Mouse (Mus musculus): ENCODE measurements around the gene Dusp18.

DNA sequence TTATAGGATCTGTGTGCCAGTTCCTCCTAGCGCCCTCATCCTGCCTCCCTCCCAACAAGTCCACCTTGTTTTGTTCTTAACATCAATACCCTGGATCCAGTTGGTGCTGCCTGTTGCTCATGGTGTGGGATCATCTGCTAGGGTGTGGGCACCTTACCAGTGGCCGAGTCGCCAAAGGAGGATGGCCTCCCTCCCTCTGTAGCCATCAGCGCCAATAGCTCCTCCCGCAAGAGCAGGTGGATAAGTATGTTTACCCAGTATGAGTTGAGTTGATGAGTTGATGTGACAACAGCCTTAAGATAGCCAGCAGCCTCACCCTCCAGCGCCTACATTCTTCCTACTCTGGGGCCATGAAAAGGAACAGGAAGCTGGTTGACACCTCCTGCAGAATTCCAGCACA, 5.3 kb downstream of the Dusp18 start:
- TF ChIP-seq POLR2A (IDR thresholded peaks at IDR 0.05; ENCODE audit: insufficient read depth, low read depth, low read length) = no peak
- TF ChIP-seq CTCF (IDR thresholded peaks at IDR 0.05) = no peak

Measured in heart, adult 2 months (tissue).